Mouse (Mus musculus) spleen, adult 2 months (tissue): ENCODE measurements around the gene Prss54.

Experiments used
- CTCF ChIP-seq: fragments of 200-500 bp; IDR thresholded peaks from 2 replicates; pipeline ENCODE4 v1.5.1; 2011; ENCODE audit warnings: mild to moderate bottlenecking, inconsistent platforms; ENCODE audit not compliant: insufficient read depth, insufficient read length, insufficient replicate concordance; ENCODE audit errors: extremely low read depth
- POLR2A ChIP-seq: fragments of 200-500 bp; IDR thresholded peaks from 2 replicates; pipeline ENCODE4 v1.6.1; 2011; ENCODE audit warnings: low read depth, low read length, inconsistent platforms

GRCm38 (mm10) chr8:95513219-95513618 is 62.9 kb downstream of the Prss54 start:
- TF ChIP-seq CTCF, result no peak
- no peak for TF ChIP-seq POLR2A
